Mouse (Mus musculus) spleen, adult 2 months (tissue): ENCODE results near the gene Rps4x.

Source experiments
- CTCF ChIP-seq: fragments of 200-500 bp; IDR thresholded peaks from 2 replicates; pipeline ENCODE4 v1.5.1; 2011; ENCODE audit warnings: mild to moderate bottlenecking, inconsistent platforms; ENCODE audit not compliant: insufficient read depth, insufficient read length, insufficient replicate concordance; ENCODE audit errors: extremely low read depth
- POLR2A ChIP-seq: fragments of 200-500 bp; IDR thresholded peaks from 2 replicates; pipeline ENCODE4 v1.6.1; 2011; ENCODE audit warnings: low read depth, low read length, inconsistent platforms

DNA sequence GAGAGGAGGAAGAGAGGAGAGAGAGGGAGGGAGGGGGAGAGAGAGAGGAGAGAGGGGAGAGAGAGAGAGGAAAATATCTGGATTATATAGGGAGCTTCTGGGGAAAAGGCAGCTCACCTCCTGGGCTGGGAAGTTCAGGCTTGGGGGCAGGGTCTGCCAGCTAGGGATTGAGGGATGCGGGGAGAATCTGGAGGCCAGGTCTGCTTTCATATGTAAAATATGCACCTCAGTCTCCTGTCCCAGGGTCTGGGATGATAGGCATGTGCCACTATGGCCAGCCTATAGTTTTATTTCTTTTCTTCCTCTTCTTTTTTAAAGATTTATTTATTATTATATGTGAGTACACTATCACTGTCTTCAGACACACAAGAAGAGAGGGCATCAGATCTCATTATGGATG is 1.6 kb upstream of the Rps4x start:
- TF ChIP-seq CTCF, result no peak
- TF ChIP-seq POLR2A, result no peak
